Mouse (Mus musculus): ENCODE results near the gene Ces1d.
A peak's percentile ranks its signal among the peaks of the same experiment; 100 is the strongest.
"Not testable (repeated sequence)": the region's sequence is repeated elsewhere in the genome, so short reads cannot be mapped to it uniquely, and the experiment has no call there.

Ces1d gene

GRCm38 (mm10) chr8:93197685-93198525, at the start of gene Ces1d:
TSS of gene Ces1d (minus strand) at chr8:93197838.
- DNase-seq (ENCODE audit: low spot score in 2 of 2), result peak; percentile 81 to 86

DNA sequence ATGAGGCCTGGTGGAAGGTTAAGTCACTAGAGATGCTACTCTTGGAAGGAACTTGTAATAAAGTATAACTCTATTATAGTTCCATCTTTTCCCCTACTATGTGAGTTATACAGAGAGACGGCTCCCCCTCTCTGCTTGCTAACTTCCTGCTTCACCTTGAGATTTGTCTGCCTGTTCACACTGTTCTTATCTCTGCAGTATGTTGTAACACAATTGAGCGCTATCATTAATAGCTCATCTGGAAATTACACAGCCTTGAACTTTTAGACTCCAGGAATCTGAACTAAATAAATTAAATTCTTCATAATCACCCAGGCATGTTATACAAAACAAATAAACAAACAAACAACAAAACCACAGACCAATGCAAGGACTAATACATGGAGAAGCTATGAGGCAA, 48.4 kb upstream of the Ces1d start:
- no peak for DNase-seq (ENCODE audit: low spot score in 2 of 2)

DNA sequence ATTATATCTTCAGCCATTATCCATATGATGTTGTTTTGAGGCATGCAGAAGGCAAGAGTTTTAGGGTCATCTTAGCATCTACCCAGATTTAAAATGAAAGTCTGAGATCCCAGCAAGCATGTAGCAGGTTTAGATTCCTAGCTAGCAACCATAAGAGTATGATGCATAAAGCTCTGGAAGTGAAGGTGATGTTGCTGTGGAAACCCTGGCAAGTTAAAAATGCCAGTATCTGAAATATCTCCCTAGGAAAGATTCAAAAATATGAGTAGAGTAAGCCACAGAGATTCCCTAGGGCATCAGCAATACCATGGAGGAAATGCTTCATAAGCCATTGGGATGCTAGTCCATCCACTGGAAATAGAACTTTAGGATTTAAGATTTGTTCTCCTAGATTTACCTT, 42.2 kb upstream of the Ces1d start:
- DNase-seq (ENCODE audit: low spot score in 2 of 2), result no peak

GRCm38 (mm10) chr8:93235681-93236080, 38.0 kb upstream of the Ces1d start:
- DNase-seq (ENCODE audit: low spot score in 2 of 2), result no peak

GRCm38 (mm10) chr8:93234706-93235105, 37.1 kb upstream of the Ces1d start:
- no peak for DNase-seq (ENCODE audit: low spot score in 2 of 2)

- DNase-seq (ENCODE audit: low spot score in 2 of 2), result no peak
Measured at GRCm38 (mm10) chr8:93234068-93234467, 36.4 kb upstream of the Ces1d start.

- DNase-seq (ENCODE audit: low spot score in 2 of 2), result no peak
Measured at GRCm38 (mm10) chr8:93229446-93229845, 31.8 kb upstream of the Ces1d start, which contains the start of gene Ces1e. TSS of gene Ces1e (minus strand) at chr8:93229619.

DNA sequence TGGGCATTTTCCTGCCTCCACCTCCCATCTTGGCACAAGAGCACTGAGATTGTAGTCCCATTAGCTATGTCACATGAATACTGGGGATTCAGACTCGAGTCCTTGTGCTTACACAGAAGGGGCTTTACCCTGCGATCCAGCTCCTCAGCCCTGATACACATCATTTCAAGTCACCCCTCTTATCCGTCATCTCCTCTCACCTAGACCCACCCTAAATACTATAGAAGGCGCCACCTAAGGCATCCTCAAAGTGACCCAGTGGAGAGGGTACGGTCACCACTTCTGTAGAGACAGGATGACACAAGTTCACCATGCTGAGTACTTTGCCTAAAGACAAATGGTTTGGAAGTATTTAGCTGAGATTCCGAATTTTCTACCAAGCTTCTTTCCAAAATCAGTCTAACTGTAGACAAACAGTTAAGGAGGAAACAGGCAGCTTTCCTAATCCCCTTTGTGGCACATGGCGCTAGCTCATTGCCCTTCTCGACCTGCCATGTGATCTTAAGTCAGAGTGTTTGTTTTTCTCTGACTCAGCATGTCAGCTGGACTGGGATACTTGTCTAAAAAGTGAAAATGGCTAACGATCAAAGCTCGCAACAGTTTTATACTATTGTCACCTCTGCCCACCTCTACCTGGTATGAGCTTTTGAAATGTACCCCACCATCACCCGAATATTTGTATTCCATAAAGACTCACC, 31.2 kb upstream of the Ces1d start:
- DNase-seq (ENCODE audit: low spot score in 2 of 2), result no peak

DNA sequence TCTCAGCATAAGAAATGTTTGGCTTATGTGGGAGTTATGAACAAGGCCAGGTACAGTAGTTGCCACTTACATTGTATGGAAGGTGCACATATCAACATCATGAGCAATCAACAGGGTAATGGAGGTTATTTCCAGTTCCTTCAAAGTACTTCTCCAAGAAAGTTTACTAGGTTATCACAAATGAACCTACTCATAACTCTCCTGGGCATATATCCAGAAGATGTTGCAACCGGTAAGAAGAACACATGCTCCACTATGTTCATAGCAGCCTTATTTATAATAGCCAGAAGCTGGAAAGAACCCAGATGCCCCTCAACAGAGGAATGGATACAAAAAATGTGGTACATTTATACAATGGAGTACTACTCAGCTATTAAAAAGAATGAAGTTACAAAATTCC, 28.8 kb upstream of the Ces1d start:
- DNase-seq (ENCODE audit: low spot score in 2 of 2), result not testable (repeated sequence)

DNA sequence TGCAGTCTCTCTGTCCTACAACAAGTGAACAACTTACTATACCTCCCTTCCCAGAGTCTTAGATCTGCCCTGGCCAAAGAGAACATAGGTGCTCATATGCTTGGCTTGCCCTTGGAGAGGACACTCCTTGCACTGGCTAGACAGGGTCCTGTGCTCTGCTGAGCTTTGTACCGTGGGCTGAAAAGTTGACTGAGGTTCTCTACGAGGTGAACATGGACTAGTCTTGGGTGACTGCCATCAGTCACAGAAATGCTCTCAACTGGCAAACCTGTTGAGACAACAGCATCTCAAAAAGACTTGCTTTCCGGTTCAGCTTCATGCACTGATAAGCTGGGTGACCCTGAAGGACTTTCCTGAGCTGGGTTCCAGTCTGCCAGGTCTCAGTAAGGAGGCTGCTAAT, 24.3 kb upstream of the Ces1d start:
- no peak for DNase-seq (ENCODE audit: low spot score in 2 of 2)

DNA sequence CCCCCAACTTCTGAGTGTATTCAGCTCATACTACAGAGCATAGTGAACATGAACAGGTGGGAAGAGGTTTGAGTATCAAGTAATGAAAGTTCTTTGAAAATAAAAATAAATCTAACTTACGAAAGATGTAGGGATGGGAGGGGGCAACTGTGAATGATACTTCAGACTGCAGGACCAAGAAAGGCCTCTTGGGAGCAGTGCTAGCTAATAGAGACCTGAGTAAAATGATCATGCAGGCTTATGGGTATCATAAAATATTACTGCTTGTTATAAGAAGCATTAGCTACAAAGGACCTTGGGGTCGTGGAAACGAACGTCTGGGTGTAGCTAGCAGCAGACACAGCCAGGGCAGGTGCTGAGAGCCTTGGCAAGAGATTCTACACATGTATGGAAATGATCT, 20.2 kb upstream of the Ces1d start:
- DNase-seq (ENCODE audit: low spot score in 2 of 2), result no peak

DNA sequence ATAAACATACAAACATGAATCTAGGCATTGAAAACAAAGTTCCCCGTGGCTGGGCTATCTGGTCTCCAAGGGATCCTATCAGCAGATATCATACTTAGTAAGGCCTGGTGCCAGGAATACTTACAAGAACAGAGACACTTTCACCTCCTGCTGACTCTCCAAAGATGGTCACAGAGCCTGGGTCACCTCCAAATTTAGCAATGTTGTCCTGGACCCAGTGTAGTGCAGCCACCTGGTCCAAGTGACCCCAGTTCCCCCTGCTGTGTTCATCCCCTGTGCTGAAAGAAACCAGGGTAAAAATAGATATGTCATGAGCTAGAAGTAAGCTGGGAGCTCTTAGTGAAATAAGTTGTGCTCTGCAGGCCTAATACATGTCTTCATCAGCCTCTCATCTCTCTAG, 19.7 kb upstream of the Ces1d start:
- peak; percentile 70 to 81 for DNase-seq (ENCODE audit: low spot score in 2 of 2)

DNA sequence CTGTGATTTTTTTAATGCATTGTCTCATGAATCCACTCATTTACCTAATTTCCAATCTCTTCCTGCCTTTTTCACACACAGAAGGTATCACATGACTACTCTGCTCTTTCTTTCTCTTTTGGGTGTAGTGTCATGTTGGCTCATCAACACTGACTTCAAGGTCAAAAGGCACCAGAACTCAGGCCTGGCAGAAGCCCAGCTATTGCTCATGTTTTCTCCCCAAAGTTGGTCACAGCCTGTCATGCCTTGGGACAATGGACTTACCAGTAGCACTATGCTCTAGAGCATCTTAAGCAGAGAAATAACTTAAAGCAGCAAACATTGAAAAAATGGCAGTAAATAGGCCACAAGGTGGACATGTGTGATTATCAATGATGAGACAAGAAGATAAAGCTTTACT, 13.5 kb upstream of the Ces1d start:
- no peak for DNase-seq (ENCODE audit: low spot score in 2 of 2)

DNA sequence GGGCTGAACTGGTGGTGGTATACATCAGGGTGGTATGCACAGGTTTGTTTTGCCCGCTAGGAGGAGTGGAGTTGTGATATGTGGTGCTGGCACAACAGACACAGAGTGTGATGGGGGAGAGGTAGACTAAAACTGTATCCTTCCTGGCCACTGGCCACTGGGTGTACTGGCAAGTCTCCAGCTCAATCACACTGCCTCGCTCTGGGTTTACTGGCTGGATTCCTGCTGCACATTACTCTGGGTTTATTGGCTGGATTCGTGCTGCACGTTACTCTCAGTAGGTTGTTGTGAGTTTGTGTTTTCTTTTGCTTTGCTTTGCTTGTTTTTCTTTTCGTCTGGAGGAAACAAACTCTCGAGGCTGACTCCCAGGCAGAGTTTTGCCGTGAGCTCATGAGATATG, 1.5 kb upstream of the Ces1d start:
- peak; percentile 17 to 44 for DNase-seq (ENCODE audit: low spot score in 2 of 2)

DNA sequence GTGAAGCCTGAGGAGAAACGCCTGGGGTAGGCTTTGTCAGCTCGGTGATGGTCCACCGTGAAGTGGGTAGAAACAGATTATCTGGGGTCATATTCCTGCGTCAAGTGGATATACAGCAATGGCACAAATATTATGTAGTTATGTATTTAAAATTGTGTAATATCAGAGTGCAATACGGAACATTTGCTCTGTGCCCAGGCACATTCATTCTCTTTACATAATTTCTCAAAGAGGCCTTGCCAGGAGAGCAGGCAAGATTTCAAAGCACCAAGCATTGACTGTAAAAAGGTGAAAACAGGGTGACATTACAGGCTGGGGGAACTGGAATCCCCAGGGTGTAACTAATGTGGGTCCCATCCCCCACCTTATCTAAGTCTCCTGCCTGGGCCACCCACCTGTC, 1.2 kb downstream of the Ces1d start:
- no peak for DNase-seq (ENCODE audit: low spot score in 2 of 2)

DNA sequence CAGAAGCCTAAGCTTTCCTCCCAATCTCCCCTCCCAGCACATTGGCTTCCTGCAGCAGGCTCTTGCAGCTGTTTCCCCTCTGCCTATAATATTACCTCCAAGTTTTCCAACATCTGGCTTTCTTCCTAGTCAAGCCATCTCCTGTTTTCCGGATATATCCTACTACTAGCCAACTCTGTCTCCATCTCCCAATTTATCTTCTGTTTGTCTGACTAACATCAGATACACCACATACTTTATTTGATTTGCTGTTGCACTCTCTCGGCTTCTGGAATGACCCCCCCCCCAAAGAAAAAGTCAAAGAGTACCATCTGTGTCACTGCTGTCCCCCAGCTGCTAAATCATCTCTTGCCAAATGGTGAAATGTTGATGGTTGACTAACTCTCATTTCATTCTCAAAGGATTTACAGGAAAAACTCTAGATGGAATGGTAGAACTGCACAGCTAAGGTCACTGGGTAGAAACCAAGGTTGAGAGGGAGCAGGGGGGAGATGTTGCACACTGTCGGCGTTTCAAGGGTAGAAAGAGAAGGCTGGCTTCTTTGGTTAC, 17.0 kb downstream of the Ces1d start:
- DNase-seq (ENCODE audit: low spot score in 2 of 2), result peak; percentile 73 to 77

DNA sequence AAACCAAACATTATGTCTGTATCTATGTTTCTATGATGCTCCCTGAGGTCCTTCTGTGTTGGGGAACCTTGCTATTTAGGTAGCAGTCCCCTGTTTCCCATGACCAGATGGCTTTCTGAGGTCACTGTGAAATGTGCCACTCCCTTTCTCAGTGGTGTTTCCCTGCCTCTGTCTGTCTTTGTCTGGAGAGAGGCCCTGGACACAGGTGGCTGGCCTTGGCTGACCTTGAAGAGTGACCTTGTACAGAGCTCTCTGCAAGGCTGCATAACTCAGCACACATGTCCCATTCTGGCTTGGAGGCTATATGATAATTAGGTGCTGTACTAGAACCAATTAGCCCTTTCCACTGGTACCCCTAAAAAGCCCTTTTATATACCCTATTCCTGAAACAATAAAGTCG, 21.0 kb downstream of the Ces1d start:
- DNase-seq (ENCODE audit: low spot score in 2 of 2), result no peak

- no peak for DNase-seq (ENCODE audit: low spot score in 2 of 2)
Measured at GRCm38 (mm10) chr8:93174554-93174953, 23.1 kb downstream of the Ces1d start.

GRCm38 (mm10) chr8:93171846-93172590, 25.6 kb downstream of the Ces1d start:
- peak; percentile 77 to 84 for DNase-seq (ENCODE audit: low spot score in 2 of 2)

- no peak for DNase-seq (ENCODE audit: low spot score in 2 of 2)
Measured at GRCm38 (mm10) chr8:93163363-93163762, 34.3 kb downstream of the Ces1d start.

- no peak for DNase-seq (ENCODE audit: low spot score in 2 of 2)
Measured at GRCm38 (mm10) chr8:93151401-93151800, 46.2 kb downstream of the Ces1d start.

DNA sequence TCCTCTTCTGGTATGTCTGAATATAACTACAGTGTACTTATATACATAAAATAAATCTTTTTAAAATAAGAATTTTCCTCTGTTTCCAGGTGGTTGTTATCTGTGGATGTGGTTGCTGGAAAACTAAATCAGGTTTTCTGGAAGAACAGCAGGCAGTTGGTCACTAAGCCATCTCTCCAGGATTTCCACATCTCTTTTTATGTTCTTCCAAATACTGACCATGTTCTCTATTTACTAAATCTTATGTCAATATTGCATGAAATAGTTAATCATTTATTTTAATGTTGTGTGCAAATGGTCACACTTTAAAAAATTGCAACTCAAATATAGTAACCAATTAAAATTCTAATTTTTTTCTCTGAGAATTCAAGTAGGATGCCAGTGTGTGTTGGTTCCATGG, 50.3 kb downstream of the Ces1d start:
- no peak for DNase-seq (ENCODE audit: low spot score in 2 of 2)

Measured in heart, adult 9 months (tissue).